13 mouse cellular contexts compared by ENCODE assay signal in the genomic region with DNA sequence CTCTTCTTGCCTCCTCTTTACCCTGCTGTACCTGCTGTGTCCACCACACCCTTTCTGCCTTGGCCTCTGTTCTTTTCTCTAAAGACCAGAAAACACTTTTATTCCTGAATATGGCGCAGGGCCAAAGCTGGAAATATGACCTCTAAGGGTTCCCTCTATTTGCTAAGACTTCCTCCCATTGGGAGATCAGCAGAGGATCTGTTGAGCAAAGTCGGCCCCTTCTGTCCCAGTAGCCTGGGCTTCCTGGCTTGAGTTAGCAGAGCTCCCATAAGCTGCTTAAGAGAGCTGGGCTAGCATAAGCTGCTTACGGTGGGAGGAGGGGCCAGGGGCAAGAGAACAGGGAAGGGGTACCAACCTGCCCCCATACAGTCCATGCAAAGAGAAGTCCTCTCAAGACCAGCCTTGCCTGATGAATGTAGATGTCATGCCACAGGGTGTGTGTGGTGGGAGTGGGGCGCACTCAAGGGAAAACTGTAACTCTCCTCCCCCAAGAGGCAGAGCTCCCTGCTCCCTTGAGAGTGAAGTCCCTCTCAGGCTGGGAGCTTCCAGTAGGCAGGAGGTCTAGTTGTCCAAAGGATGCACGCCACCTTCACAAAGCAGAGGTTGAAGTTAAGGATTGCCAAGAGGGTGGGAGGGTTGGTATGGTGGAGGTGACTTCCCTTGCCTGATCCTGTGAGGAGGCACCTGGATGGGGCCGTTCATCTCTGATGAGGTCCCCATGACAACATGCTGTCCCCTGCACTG. TPM values are rescaled to one million over a fixed set of nuclear protein-coding genes. Genes with fewer than 3 reads are reported as not detected.
DNase-seq lines count a peak whose midpoint lies in the region; ATAC-seq lines count a peak whose summit lies in the region.
"Had no signal": no experiment of that assay in that cellular context is flagged by ENCODE, and none has a peak within 500 bp of the region (broad histone marks: within the 10 kb centered on the region; RNA-seq: fewer than 3 reads in every experiment).

No protein-coding gene starts in this region.

- no peak for ATAC-seq in neural tube, embryonic 12.5 days (ENCODE audit: low FRiP score, low read depth)
- ATAC-seq in liver, embryonic 12.5 days: no peak
- no peak for ATAC-seq in stomach, embryonic 15.5 days (ENCODE audit: insufficient read depth, low FRiP score, low read depth)
- no peak for ATAC-seq in hindbrain, embryonic 14.5 days (ENCODE audit: low FRiP score)

- no peak overlapping the region; the same call in 1 of the 2 replicates for H3K27ac ChIP-seq in neural tube, embryonic 12.5 days
- peak overlapping the region; percentile 95 for H3K27ac ChIP-seq in liver, embryonic 12.5 days
- H3K27ac ChIP-seq in stomach, embryonic 15.5 days: no peak overlapping the region
- no peak overlapping the region for H3K27ac ChIP-seq in hindbrain, embryonic 14.5 days
- H3K27ac ChIP-seq: neural tube, embryonic 13.5 days had no signal

- H3K36me3 ChIP-seq in neural tube, embryonic 12.5 days: peaks cover 20% of the 10 kb centered on the region
- peaks cover 21% of the 10 kb centered on the region for H3K36me3 ChIP-seq in liver, embryonic 12.5 days
- H3K36me3 ChIP-seq in stomach, embryonic 15.5 days: no peaks in the 10 kb centered on the region
- H3K36me3 ChIP-seq in hindbrain, embryonic 14.5 days (replicated peaks; ENCODE audit: control insufficient read depth, insufficient read depth): peaks cover 16% of the 10 kb centered on the region

- H3K9me3 ChIP-seq in neural tube, embryonic 12.5 days: no peaks in the 10 kb centered on the region
- H3K9me3 ChIP-seq in liver, embryonic 12.5 days (replicated peaks): no peaks in the 10 kb centered on the region
- no peaks in the 10 kb centered on the region for H3K9me3 ChIP-seq in stomach, embryonic 15.5 days
- H3K9me3 ChIP-seq in hindbrain, embryonic 14.5 days (ENCODE audit: control insufficient read depth, low read length): no peaks in the 10 kb centered on the region
- H3K9me3 ChIP-seq: embryonic facial prominence, embryonic 12.5 days; neural tube, embryonic 13.5 days had no signal

- H3K4me2 ChIP-seq in neural tube, embryonic 12.5 days (replicated peaks): peak overlapping the region; percentile 12; the same call in 1 of the 2 replicates
- H3K4me2 ChIP-seq in liver, embryonic 12.5 days: peak overlapping the region; percentile 98
- peak overlapping the region; percentile 14; the same call in 1 of the 2 replicates for H3K4me2 ChIP-seq in stomach, embryonic 15.5 days
- H3K4me2 ChIP-seq in hindbrain, embryonic 14.5 days (replicated peaks): no peak overlapping the region
- H3K4me2 ChIP-seq: neural tube, embryonic 13.5 days had no signal

- H3K4me3 ChIP-seq in neural tube, embryonic 12.5 days: no peak overlapping the region
- H3K4me3 ChIP-seq in liver, embryonic 12.5 days: peak overlapping the region; percentile 14; the same call in 1 of the 2 replicates
- no peak overlapping the region for H3K4me3 ChIP-seq in stomach, embryonic 15.5 days (replicated peaks)
- H3K4me3 ChIP-seq in hindbrain, embryonic 14.5 days (replicated peaks; ENCODE audit: low read length): no peak overlapping the region
- H3K4me3 ChIP-seq: embryonic facial prominence, embryonic 12.5 days; neural tube, embryonic 13.5 days had no signal

- WGBS in neural tube, embryonic 12.5 days: 92% methylated on average over 6 of the region's 6 CpGs
- 69% methylated on average over 6 of the region's 6 CpGs for WGBS in liver, embryonic 12.5 days (ENCODE audit: insufficient replicate concordance)
- 72% methylated on average over 6 of the region's 6 CpGs for WGBS in stomach, embryonic 15.5 days
- WGBS in hindbrain, embryonic 14.5 days: 84% methylated on average over 6 of the region's 6 CpGs

- no peaks in the 10 kb centered on the region for H3K27me3 ChIP-seq in neural tube, embryonic 12.5 days (replicated peaks)
- no peaks in the 10 kb centered on the region for H3K27me3 ChIP-seq in liver, embryonic 12.5 days (replicated peaks)
- no peaks in the 10 kb centered on the region for H3K27me3 ChIP-seq in stomach, embryonic 15.5 days (replicated peaks)
- H3K27me3 ChIP-seq in hindbrain, embryonic 14.5 days (ENCODE audit: control insufficient read depth, insufficient read depth, low read length): no peaks in the 10 kb centered on the region
- H3K27me3 ChIP-seq: embryonic facial prominence, embryonic 12.5 days; neural tube, embryonic 13.5 days had no signal

- DNase-seq in heart, adult 11 months: peak; percentile 93
- DNase-seq in heart, adult 9 months (ENCODE audit: low spot score in 2 of 2): no peak
- no peak for DNase-seq in neural tube, embryonic 10.5 days (ENCODE audit: extremely low spot score, low spot score)
- no peak for DNase-seq in hindbrain, embryonic 14.5 days (ENCODE audit: low spot score)
- DNase-seq in right cerebral cortex, adult 2 months (ENCODE audit: low spot score in 2 of 2): no peak

- H3K4me1 ChIP-seq in neural tube, embryonic 12.5 days: peaks cover 31% of the 10 kb centered on the region
- H3K4me1 ChIP-seq in liver, embryonic 12.5 days: peaks cover 69% of the 10 kb centered on the region
- H3K4me1 ChIP-seq in stomach, embryonic 15.5 days: peaks cover 47% of the 10 kb centered on the region
- H3K4me1 ChIP-seq in hindbrain, embryonic 14.5 days (replicated peaks; ENCODE audit: control insufficient read depth, insufficient read depth, low read length): peaks cover 28% of the 10 kb centered on the region

- no peak overlapping the region for H3K9ac ChIP-seq in neural tube, embryonic 12.5 days
- H3K9ac ChIP-seq in liver, embryonic 12.5 days: peak overlapping the region; percentile 41; the same call in 1 of the 2 replicates
- H3K9ac ChIP-seq in stomach, embryonic 15.5 days: no peak overlapping the region
- no peak overlapping the region for H3K9ac ChIP-seq in hindbrain, embryonic 14.5 days

RNA-seq across cellular contexts. Expression of a gene that starts 3.2 kb away (rescaled TPM):
- polyA plus RNA-seq in neural tube, embryonic 12.5 days (2016; fragmentation: Nextera tagmentation; extraction: Ambion mirVana): 80.8 and 89.3 TPM in 2 replicates
- polyA plus RNA-seq in liver, embryonic 12.5 days (2016; fragmentation: Nextera tagmentation; extraction: Ambion mirVana): 46.5 and 50.4 TPM in 2 replicates
- 34.1 and 34.8 TPM in 2 replicates for polyA plus RNA-seq in stomach, embryonic 15.5 days (2015; fragmentation: Nextera tagmentation; extraction: Ambion mirVana)
- polyA plus RNA-seq in hindbrain, embryonic 14.5 days (2014; fragmentation: Nextera tagmentation; extraction: Ambion mirVana): 82.6 and 95.8 TPM in 2 replicates

RNA-seq across cellular contexts. Expression of a gene that starts 18.3 kb away (rescaled TPM):
- polyA plus RNA-seq in neural tube, embryonic 12.5 days (2016; fragmentation: Nextera tagmentation; extraction: Ambion mirVana): 66.4 and 73.6 TPM in 2 replicates
- polyA plus RNA-seq in liver, embryonic 12.5 days (2016; fragmentation: Nextera tagmentation; extraction: Ambion mirVana): 40.8 and 42.6 TPM in 2 replicates
- polyA plus RNA-seq in stomach, embryonic 15.5 days (2015; fragmentation: Nextera tagmentation; extraction: Ambion mirVana): 67.8 and 75.7 TPM in 2 replicates
- 76.4 and 76.5 TPM in 2 replicates for polyA plus RNA-seq in hindbrain, embryonic 14.5 days (2014; fragmentation: Nextera tagmentation; extraction: Ambion mirVana)

RNA-seq across cellular contexts. Expression of a gene that starts 23.7 kb away (rescaled TPM):
- polyA plus RNA-seq in neural tube, embryonic 12.5 days (2016; fragmentation: Nextera tagmentation; extraction: Ambion mirVana): 16.8 and 17.2 TPM in 2 replicates
- polyA plus RNA-seq in liver, embryonic 12.5 days (2016; fragmentation: Nextera tagmentation; extraction: Ambion mirVana): 4.7 and 5.1 TPM in 2 replicates
- polyA plus RNA-seq in stomach, embryonic 15.5 days (2015; fragmentation: Nextera tagmentation; extraction: Ambion mirVana): 24.1 and 24.5 TPM in 2 replicates
- polyA plus RNA-seq in hindbrain, embryonic 14.5 days (2014; fragmentation: Nextera tagmentation; extraction: Ambion mirVana): 278 and 292 TPM in 2 replicates

RNA-seq across cellular contexts. Expression of a gene that starts 39.9 kb away (rescaled TPM):
- polyA plus RNA-seq in neural tube, embryonic 12.5 days (2016; fragmentation: Nextera tagmentation; extraction: Ambion mirVana): not detected in 2 replicates
- polyA plus RNA-seq in liver, embryonic 12.5 days (2016; fragmentation: Nextera tagmentation; extraction: Ambion mirVana): not detected in 2 replicates
- 0.63 and 0.90 TPM in 2 replicates for polyA plus RNA-seq in stomach, embryonic 15.5 days (2015; fragmentation: Nextera tagmentation; extraction: Ambion mirVana)
- not detected in 2 replicates for polyA plus RNA-seq in hindbrain, embryonic 14.5 days (2014; fragmentation: Nextera tagmentation; extraction: Ambion mirVana)
- polyA plus RNA-seq: cerebellum, adult 2 months; heart, embryonic 14.5 days; neural tube, embryonic 13.5 days; testis, adult 2 months had no signal

RNA-seq across cellular contexts. Expression of a gene that starts 45.2 kb away (rescaled TPM):
- 33.6 and 34.2 TPM in 2 replicates for polyA plus RNA-seq in neural tube, embryonic 12.5 days (2016; fragmentation: Nextera tagmentation; extraction: Ambion mirVana)
- 38.6 and 40.0 TPM in 2 replicates for polyA plus RNA-seq in liver, embryonic 12.5 days (2016; fragmentation: Nextera tagmentation; extraction: Ambion mirVana)
- polyA plus RNA-seq in stomach, embryonic 15.5 days (2015; fragmentation: Nextera tagmentation; extraction: Ambion mirVana): 33.3 and 34.6 TPM in 2 replicates
- 5.6 and 9.2 TPM in 2 replicates for polyA plus RNA-seq in hindbrain, embryonic 14.5 days (2014; fragmentation: Nextera tagmentation; extraction: Ambion mirVana)

Comparison
In these comparisons a context has a peak if more than half of its experiments do, and no peak if none do; other contexts are left out.
1. RNA of a gene that starts 23.7 kb away (polyA plus RNA-seq): 278 to 292 TPM in hindbrain, embryonic 14.5 days; 24.1 to 24.5 TPM in stomach, embryonic 15.5 days, 16.8 to 17.2 TPM in neural tube, embryonic 12.5 days and 4.7 to 5.1 TPM in liver, embryonic 12.5 days; every median in the first group is over 10 times any median in the second.